Mouse (Mus musculus): ENCODE data around the gene Krtap17-1.
A peak's percentile ranks its signal among the peaks of the same experiment; 100 is the strongest.

Krtap17-1 gene

GRCm38 (mm10) chr11:99993620-99994383 is at the start of gene Krtap17-1:
Krtap17-1 (minus strand) TSS chr11:99993994.
- DNase-seq (ENCODE audit: low spot score in 2 of 2) = no peak

- no peak for DNase-seq (ENCODE audit: low spot score in 2 of 2)
These were observed 47.7 kb upstream of the Krtap17-1 start, which contains the start of gene Krt34 for GRCm38 (mm10) chr11:100041454-100041853. Krt34 (minus strand) TSS chr11:100041554.

- no peak for DNase-seq (ENCODE audit: low spot score in 2 of 2)
These were observed 36.0 kb upstream of the Krtap17-1 start, which contains the start of gene Krt33b for GRCm38 (mm10) chr11:100029768-100030167. Krt33b (minus strand) TSS chr11:100029868.

GRCm38 (mm10) chr11:100021438-100021837 is 27.6 kb upstream of the Krtap17-1 start:
- no peak for DNase-seq (ENCODE audit: low spot score in 2 of 2)

GRCm38 (mm10) chr11:100019466-100019865 is 25.7 kb upstream of the Krtap17-1 start:
- DNase-seq (ENCODE audit: low spot score in 2 of 2) = no peak

GRCm38 (mm10) chr11:100016112-100016511 is 22.3 kb upstream of the Krtap17-1 start, which contains the start of gene Krt33a:
Krt33a (minus strand) TSS chr11:100016212.
- DNase-seq (ENCODE audit: low spot score in 2 of 2) = no peak

GRCm38 (mm10) chr11:100013691-100014171 is 19.9 kb upstream of the Krtap17-1 start:
- DNase-seq (ENCODE audit: low spot score in 2 of 2) = no peak

GRCm38 (mm10) chr11:100010682-100011081 is 16.9 kb upstream of the Krtap17-1 start:
- DNase-seq (ENCODE audit: low spot score in 2 of 2) = no peak

GRCm38 (mm10) chr11:100008336-100008735 is 14.5 kb upstream of the Krtap17-1 start:
- DNase-seq (ENCODE audit: low spot score in 2 of 2) = no peak

GRCm38 (mm10) chr11:100006624-100007023 is 12.8 kb upstream of the Krtap17-1 start:
- no peak for DNase-seq (ENCODE audit: low spot score in 2 of 2)

- no peak for DNase-seq (ENCODE audit: low spot score in 2 of 2)
These were observed 12.1 kb upstream of the Krtap17-1 start for GRCm38 (mm10) chr11:100005905-100006304.

- peak in 1 of 2 experiments; percentile 50 for DNase-seq (ENCODE audit: low spot score in 2 of 2)
These were observed 11.1 kb upstream of the Krtap17-1 start for GRCm38 (mm10) chr11:100004846-100005245.

- no peak for DNase-seq (ENCODE audit: low spot score in 2 of 2)
These were observed 5.3 kb upstream of the Krtap17-1 start for GRCm38 (mm10) chr11:99999091-99999490.

GRCm38 (mm10) chr11:99994384-99994661 is 529 bp upstream of the Krtap17-1 start:
- no peak for DNase-seq (ENCODE audit: low spot score in 2 of 2)

- no peak for DNase-seq (ENCODE audit: low spot score in 2 of 2)
These were observed 3.2 kb downstream of the Krtap17-1 start for GRCm38 (mm10) chr11:99990571-99990970.

GRCm38 (mm10) chr11:99989881-99990405 is 3.9 kb downstream of the Krtap17-1 start:
- no peak for DNase-seq (ENCODE audit: low spot score in 2 of 2)

GRCm38 (mm10) chr11:99988530-99988929 is 5.3 kb downstream of the Krtap17-1 start:
- no peak for DNase-seq (ENCODE audit: low spot score in 2 of 2)

GRCm38 (mm10) chr11:99986180-99986647 is 7.6 kb downstream of the Krtap17-1 start, which contains the start of gene Krtap16-1:
Krtap16-1 (minus strand) TSS chr11:99986597.
- DNase-seq (ENCODE audit: low spot score in 2 of 2) = no peak

GRCm38 (mm10) chr11:99985291-99986092 is 8.3 kb downstream of the Krtap17-1 start:
- peak; percentile 22 to 50 for DNase-seq (ENCODE audit: low spot score in 2 of 2)

GRCm38 (mm10) chr11:99983442-99983841 is 10.4 kb downstream of the Krtap17-1 start:
- DNase-seq (ENCODE audit: low spot score in 2 of 2) = no peak

- DNase-seq (ENCODE audit: low spot score in 2 of 2) = no peak
These were observed 11.1 kb downstream of the Krtap17-1 start for GRCm38 (mm10) chr11:99982731-99983130.

GRCm38 (mm10) chr11:99978953-99979352 is 14.8 kb downstream of the Krtap17-1 start, which contains the start of gene Krtap29-1:
Krtap29-1 (minus strand) TSS chr11:99979053.
- no peak for DNase-seq (ENCODE audit: low spot score in 2 of 2)
